Mouse (Mus musculus): ENCODE results near the gene Plekhg1.

Gene Plekhg1

GRCm38 (mm10) chr10:3830618-3831017 is 90.5 kb downstream of the Plekhg1 start:
- no peak for DNase-seq (ENCODE audit: low read depth)

- no peak for DNase-seq (ENCODE audit: low read depth)
These were observed 91.6 kb downstream of the Plekhg1 start for GRCm38 (mm10) chr10:3831597-3832351.

DNA sequence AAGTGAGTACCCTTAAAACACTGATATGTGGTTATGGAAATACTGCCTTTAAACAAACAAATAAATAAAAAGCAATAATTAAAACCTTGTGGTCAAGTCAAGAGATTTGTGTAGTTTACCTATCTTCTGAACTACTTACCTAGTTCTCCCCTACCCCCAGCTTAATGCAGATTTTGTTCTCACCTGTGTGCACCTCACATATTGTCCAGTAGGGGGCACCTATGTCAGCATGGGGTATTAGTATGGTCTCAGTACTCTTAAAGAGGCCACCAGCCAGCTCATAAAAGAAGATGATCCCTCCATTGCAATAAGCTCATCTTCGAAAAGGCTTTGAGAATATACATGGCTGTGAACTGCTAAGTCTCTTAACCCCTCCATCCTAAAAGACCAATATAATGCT is 93.9 kb downstream of the Plekhg1 start:
- no peak for DNase-seq (ENCODE audit: low read depth)

DNA sequence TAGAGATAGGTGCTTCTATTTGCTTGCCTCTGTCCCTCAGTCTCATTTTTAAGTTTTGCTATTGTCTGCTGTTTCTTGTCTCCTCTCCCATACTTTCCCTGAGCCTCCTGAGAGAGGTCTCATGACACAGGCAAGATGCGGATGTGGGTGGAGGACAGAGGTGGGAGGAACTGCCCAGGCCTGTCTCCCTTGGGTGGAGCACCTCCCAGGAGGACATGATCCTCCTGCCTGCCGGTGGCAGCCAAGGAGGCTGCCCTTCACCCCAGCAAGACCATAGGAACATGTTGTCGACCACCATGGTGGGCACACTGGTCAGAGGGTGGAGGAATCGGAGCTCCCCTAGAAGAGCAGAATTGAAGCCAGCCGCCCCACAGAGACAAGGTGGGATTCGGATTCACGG is 94.5 kb downstream of the Plekhg1 start:
- no peak for DNase-seq (ENCODE audit: low read depth)

DNA sequence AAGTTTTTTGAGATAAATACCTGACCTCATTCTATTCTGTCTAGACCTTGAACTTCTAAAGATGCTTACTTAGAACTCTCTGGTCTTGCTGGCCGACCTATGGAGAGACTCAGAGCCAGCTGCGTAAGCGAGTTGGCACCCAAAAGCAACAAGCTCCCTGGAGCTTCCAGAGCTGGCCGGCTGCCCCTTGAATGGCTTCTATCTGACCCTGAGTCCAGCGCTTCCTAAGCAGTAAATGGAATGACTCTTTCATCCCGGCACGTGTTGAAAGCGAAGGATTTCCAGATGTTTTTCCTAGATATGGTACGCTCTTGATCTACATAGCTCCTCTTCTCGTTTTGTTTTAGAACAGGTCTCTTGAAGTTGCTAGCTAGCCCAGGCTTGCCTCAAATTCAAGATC is 95.5 kb downstream of the Plekhg1 start:
- DNase-seq (ENCODE audit: low read depth) = no peak

DNA sequence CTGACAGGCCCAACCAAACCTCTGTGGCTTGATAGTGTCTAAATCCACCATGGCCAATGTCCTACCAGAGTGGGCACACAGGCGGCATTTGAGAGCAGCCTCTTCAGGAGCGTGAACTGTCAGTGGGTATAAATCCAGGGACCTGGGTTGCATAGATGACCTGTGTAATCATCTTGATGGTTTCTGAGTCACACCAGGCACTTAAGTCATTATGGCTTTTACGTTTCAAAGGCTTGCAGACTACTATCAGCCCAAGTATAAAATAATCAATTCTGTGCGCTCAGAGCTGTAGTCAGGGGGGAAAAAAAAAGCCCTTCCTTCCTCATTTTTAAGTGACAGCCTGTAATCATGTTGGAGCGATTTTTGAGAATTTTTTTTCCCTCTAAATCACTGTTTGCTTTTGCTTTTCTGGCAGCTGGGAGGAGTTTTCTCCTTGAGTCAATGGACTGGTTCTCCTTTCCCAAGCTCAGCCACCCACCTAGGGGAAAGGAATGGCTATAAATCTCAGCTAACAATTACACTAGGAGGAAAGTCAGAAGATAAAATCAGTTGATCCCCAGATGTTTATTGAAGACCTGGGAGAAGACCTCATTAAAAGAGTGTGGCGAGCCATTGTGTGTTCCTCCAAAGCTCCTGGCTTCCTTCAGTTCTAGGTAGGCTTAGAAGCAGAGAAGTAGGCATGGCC is 99.7 kb downstream of the Plekhg1 start:
- DNase-seq (ENCODE audit: low read depth) = no peak

- no peak for DNase-seq (ENCODE audit: low read depth)
These were observed 104.3 kb downstream of the Plekhg1 start for GRCm38 (mm10) chr10:3844430-3844829.

DNA sequence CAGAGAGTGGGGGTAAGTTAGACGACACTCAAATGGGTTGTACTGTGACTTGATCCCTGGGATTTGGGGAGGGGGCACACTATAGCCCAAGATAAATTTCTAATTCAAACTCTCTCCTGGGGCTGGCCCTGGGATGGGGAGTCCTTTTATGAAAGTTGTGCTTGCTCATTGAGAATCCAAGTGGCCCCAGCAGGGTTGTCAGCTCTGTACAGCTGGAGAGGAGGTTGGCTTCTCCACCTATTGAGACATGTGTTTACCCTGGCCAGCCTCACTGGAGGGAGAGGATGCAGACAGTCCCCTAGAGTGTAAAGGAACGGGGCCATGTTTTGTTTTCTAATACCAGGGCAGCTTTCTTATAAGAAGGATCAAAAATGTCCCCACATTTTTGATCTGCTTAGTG is 106.9 kb downstream of the Plekhg1 start:
- no peak for DNase-seq (ENCODE audit: low read depth)

GRCm38 (mm10) chr10:3851461-3851860 is 111.3 kb downstream of the Plekhg1 start:
- no peak for DNase-seq (ENCODE audit: low read depth)

DNA sequence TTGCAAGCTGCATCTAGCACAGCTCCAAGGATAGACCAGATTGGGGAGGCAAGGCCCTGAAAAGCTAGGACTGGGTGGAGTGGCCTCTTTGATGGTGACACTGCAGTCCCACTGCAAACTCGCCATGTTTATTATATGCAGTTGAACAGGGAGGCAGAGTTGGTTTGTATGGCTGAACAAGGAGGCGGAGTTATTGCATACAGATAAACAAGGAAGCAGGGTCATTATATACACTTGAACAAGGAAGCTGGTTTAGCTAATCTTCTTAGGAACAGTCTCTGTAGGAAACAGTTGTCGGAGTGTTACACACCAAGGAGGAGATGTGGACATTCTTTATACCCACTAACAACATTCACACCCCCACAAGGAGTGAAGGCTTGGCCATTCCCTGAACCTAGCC is 112.6 kb downstream of the Plekhg1 start:
- DNase-seq (ENCODE audit: low read depth) = no peak

- DNase-seq (ENCODE audit: low read depth) = no peak
These were observed 117.7 kb downstream of the Plekhg1 start for GRCm38 (mm10) chr10:3857912-3858311.

DNA sequence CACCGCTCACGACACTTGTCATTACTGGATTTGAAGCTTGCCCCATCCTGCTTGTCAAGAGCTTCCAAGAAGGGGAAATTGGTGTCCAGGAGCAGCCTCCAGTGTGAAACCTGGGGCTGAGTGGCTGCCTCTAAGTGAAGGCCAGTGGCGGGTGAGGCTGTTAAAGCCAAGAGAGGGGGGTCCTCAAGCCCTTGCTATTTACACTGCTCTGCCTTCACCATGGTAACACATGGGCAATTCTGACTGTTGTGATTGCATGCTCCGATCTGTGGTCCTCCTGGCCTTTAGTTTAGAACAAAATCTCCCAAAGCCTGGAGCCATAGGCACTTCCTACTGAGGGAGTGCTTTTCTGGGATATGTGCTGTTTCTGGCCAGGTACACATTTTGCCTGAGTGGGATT is 118.3 kb downstream of the Plekhg1 start:
- DNase-seq (ENCODE audit: low read depth) = no peak

DNA sequence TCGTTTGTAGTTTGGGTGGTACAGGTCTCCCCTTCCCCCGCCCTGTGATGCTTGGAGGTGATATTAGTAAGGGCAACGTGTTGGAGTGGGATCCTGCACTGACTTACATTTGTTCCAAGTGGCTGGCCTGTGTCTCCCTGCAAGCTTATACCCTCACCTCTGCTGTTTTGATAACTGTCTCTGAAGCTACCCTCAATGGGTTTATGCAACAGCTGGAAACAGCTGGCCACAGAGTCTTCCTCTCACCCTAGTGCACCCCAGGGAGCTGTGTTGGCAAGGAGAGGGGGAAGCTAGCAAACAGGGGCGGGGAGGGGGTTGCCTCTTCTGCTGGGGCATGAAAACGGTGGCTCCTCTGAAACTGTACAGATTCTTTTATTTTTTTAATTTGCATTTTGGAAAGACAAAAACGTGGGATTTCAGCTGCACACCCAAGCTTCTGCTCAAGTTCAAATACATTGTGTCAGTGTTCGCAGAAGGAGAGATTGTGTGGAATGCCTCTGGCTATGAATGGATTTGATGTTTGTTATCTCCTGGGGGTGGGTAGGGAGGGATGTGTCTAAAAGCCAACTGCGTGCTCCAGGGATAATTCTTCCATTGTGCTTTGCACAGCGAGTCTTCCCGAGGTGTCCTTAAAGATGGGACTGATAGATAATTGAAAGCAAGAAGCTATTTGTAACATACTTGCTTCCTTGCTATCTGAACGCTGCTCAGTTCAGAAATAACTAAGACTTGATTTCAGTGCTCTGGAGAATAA is 119.0 kb downstream of the Plekhg1 start:
- no peak for DNase-seq (ENCODE audit: low read depth)

- no peak for DNase-seq (ENCODE audit: low read depth)
These were observed 123.4 kb downstream of the Plekhg1 start for GRCm38 (mm10) chr10:3863411-3864195.

GRCm38 (mm10) chr10:3864196-3864540 is 124.0 kb downstream of the Plekhg1 start:
- no peak for DNase-seq (ENCODE audit: low read depth)

GRCm38 (mm10) chr10:3867298-3867697 is 127.1 kb downstream of the Plekhg1 start:
- DNase-seq (ENCODE audit: low read depth) = no peak

GRCm38 (mm10) chr10:3870828-3871227 is 130.7 kb downstream of the Plekhg1 start:
- no peak for DNase-seq (ENCODE audit: low read depth)

GRCm38 (mm10) chr10:3873467-3873866 is 133.3 kb downstream of the Plekhg1 start:
- DNase-seq (ENCODE audit: low read depth) = no peak

DNA sequence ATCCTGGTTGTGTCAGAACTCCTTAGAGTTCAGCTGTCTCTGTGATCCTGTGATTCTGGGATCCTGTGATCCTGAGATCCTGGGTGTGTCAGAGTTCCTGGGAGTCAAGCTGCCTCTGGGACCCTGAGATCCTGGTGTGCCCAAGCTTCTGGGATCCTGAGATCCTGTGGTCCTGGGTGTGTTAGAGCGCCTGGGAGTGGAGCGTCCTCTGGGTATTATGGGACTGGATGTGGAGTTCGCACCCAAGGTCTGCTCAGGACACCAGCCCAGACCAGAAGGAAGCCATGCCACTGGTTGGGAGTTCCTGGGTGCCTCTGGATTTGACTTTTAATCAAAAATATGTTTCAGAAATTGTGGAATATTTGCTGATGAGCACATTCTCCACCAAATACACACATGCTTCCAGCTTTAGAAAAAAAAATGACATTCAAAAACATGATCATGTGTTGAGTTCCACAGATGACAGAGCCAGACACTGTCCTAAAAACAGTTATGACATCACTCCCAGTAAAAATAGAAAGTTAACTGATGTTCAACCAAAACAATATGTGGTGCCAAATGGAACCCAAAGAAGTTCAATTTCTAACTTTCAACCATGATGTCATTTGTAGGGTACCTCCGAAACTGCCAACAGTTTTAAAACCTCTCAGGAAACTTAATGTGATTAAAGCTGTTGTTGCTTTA is 137.8 kb downstream of the Plekhg1 start:
- DNase-seq (ENCODE audit: low read depth) = no peak

GRCm38 (mm10) chr10:3881179-3881578 is 141.0 kb downstream of the Plekhg1 start:
- no peak for DNase-seq (ENCODE audit: low read depth)

GRCm38 (mm10) chr10:3888510-3888909 is 148.3 kb downstream of the Plekhg1 start:
- no peak for DNase-seq (ENCODE audit: low read depth)
